Mouse (Mus musculus) granulocyte monocyte progenitor cell, adult 5-6 weeks (primary cell): ENCODE data around the gene Sirt7. TPM values are rescaled to one million over a fixed set of nuclear protein-coding genes. Genes with fewer than 3 reads are reported as not detected.
"Not testable (repeated sequence)": the region's sequence is repeated elsewhere in the genome, so short reads cannot be mapped to it uniquely, and the experiment has no call there.

Source experiments
- ATAC-seq: replicated peaks from 2 replicates; pipeline ENCODE4 v1.8.0; 2016; ENCODE audit warnings: mild to moderate bottlenecking, moderate TSS enrichment, inconsistent platforms; ENCODE audit not compliant: poor library complexity, severe bottlenecking
- total RNA-seq, 2 experiments: library from RNA; stranded (forward) in 1 of 2; stranded (reverse) in 1 of 2; fragments of 200-712, 200-1000 nt in 1 of 2; fragments of >200 nt in 1 of 2; fragmentation: Nextera tagmentation in 1 of 2; gene quantifications; 2 replicates each; pipeline ENCODE4 v1.2.3; 2014 to 2017

The Sirt7 gene
- total RNA-seq, 2 experiments from 2014 or later = 66.1 to 75.0 TPM

DNA sequence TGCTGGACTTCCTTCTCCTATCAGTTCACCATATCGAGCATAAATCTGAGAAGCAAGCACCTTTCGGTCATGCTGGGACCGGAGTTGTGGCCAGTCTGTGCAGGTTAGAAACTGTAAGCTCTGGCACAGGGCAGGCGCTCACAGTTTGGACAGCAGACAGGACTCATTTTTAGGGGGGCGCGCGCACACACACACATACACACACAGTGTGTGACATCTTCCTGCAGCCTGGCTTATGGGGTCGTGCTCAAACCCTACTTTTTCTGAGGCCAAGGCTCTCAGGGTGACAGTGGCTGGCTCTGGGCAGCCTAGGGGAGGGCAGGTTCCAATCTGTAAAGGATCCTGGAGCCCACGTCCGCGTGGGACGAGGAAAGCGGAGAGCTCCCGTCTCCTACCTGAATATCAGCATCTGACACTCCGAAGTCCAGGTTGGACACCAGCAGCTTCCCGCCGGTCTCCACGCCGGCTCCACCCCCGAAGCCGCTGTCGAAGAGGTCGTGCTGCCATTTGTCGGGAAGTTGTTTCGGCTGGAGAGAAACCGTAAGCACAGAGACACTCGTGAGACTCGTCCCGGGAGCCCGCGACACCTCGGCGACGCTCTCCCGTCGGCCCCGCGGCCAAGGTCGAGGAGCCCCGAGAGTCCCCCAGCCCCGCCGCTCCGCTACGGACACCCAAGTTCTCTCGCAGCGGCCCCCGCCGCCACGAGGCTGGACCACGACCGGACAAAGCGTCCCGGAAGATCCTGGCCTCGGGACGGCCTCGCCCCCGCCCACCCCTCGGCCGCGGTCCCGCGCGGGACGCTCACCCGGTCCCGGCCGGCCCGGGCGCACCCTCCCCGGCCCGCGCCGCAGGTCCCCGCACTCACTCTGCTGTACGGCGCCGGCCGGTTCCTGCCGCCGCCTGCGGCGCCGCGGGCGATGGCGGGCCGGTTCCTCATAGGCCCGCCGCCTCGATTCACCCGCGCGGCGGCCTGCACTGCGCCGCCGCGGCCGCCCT is 27.5 kb downstream of the Sirt7 start:
- ATAC-seq = 0 out of 2 replicates have a peak, but pooled peaks have one; percentile 4

DNA sequence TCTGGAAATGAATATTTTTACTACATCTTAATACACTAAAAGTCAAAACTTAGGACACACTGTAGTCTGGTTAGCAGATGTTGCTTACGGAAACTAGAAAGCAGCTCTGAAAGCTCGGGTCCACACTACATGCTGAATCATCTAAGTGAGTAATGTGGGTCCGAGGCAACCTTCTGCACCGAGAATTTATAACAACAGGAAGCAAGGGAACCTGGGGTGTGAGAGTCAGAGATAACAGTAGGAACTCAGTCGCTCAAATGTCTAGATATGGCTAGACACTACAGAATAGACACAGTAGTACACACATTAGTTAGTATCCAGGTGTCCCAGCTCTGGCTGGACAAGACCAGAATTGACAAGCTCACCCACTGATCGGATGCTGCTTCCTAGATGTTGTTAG is 36.5 kb downstream of the Sirt7 start:
- ATAC-seq = no peak

DNA sequence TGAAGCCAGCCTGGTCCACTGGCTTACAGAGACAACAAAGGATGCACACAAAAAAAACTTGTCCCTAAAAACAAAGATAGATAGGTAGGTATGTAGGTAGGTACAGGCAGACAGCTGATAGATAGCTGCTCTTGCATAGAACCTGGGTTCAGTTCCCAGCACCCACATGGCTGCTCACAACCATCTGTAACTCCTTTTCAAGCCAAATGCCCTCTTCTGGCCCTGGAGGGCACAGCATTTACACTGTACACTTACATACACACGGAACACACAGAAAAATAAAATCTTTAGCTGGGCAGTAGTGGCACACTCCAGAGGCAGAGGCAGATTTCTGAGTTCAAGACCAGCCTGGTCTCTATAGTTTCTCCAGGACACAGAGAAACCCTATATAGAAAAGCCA is 41.1 kb downstream of the Sirt7 start:
- ATAC-seq = no peak

DNA sequence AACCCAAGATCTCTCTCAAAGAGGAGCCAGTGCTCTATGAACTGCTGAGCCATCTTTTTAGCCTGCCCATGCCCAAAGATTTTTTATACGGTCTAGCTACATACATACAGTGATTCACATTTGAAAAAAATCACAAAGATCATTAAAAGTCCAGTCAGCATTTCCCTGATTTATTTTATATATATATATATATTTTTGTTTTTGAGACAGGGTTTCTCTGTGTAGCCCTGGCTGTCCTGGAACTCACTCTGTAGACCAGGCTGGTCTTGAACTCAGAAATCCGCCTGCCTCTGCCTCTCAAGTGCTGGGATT is 42.1 kb downstream of the Sirt7 start:
- ATAC-seq = not testable (repeated sequence)

DNA sequence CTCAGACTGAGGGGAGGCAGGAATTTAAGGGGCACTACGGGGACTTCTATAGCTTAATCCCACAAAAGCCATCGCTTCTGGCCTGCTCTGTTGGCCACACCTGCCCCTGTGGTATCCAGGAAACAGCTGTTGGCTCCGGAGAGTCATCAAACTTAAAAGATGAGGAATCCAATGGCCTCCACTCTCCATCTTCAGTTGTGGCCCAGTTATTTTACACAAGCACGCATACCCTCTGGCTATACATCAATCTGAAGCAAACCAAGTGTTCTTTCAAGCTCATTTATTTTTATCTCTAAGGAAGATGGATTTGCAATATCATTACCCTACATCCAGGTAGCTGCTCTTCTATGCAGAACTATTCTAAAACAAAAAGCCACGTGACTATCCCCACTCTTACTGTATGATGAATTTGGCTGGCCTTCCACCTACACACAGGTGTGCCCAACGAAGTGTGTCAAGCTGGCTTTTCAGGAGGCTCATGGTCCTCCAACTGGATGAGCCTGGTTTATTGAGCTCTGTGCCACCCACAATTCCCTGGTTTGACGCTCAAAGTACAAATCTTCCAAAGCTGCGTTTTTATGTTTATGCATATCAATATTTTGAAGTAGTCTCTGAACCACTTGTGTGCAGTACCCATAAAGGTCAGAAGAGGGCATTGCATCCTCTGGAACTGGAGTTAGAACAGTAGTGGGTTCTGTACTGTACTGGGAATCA is 42.6 kb downstream of the Sirt7 start:
- ATAC-seq = no peak

DNA sequence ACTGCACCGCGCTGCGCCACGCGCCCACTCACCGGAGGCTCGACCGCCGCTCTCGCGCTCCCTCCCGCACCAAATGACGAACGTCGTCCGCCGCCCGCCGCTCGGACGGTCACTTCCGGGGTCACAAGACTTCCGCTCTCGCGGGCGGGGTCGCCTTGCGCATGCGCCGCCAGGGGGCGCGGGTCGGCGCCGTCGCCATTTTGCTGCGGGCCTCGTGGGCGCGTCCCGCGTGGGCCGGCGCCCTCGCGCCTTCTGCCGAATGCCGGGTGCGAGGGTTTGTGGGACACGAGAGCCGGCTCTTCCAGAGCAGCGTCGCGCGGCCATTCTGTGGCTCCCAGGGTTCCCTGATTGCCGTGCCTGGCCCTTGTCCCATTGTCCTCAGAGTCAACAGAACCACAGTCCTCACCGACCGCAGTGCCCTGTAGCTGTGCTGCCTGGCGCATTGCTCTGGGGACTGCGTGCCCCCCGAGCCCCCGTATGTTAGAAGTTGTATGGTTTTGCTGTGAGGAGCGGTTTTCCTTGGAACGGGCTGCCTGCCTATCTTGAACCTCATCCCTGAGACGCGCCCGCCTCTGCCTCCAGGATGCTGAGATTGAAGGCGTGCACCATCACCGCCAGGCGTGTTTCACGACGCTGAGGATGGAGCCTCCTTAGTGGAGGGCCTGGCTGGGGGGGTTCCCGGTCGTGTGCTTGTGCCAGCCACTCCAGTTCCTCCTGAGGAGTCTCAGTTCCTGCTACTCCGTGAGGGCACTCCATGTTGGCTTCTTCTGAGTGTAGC is 43.4 kb downstream of the Sirt7 start, which contains the start of gene Arhgdia:
Gene Arhgdia, minus strand, starts transcription at position 135 of the 778 bp plus-strand sequence.
- peak; percentile 73 for ATAC-seq

DNA sequence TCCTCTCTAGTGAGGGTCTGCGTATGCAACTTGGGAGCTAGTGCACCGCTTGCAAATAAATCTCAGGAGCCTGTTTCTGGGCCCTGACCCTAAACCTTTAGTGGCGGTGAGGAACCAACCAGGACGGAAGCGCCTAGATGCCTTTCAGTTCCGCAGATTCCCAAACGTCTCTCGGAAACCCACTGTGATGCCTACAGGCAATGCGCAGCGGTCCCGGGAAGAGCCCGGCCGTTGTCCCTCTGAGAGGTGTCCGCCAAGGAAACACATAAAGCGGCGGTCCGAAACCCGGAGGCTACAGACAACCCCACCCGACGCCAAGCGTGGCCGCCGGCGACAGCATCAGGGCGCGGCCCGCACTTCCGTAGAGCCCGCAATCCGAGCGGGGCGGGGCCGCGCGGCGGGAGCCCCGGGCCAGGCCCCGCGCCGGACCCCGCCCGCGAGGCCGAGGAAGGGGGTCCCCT is 44.1 kb downstream of the Sirt7 start:
- ATAC-seq = peak; percentile 6; the same call in 1 of the 2 replicates

DNA sequence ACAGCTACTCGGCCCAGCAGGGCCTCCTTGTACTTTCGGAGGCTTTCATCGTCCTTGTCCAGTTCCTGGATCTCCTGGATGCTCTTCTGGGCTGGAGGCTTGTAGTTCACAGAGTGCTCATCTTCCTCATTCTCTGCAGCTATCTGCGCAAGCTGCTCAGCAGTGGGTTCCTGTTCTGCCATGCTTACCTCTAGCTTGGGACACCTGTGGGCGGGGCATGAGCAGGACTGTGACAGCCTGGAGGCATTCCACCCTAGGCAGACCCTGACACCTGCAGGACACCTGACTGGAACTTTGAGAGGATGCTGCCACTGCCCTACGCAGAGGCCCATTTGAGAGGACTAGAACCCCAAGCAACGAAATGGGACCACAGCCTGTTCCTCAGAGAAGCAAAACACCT is 44.9 kb downstream of the Sirt7 start:
- peak; percentile 21 for ATAC-seq

DNA sequence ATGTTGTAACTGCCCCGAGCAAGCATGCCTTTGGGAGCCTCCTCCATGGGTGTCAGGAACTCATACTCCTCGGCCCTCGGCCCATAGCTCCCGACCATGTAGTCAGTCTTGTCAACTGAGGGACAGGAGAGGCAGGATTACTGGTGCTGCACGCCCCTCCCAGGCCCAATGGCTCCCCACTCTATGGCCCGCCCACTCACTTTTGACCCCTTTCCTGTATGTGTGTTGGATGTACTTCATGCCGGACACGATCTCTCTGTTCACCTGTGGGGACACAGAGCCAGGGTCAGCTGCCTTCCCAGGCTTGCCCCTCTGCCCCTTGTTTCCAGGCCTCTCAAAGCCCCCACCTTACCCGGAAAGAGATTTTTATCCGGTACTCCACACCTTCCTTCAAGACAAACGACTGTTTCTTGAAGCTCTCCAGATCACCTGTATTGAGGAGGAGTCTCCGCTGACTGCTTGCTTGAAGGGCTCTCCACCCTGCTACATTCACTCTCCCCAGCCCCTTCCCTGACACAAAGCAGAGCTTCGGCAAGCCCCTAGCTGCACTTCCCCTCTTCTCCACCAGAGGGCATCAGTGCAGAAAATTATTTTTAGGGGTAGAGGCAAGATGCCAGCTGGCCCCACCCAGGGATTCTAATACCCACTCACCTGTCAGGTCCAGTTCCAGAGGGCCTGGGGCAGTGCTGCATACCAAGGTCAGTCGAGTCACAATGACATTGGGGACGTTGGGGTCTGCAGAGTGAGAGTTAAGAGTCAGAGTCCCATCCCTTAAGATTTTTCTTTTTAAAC is 45.5 kb downstream of the Sirt7 start:
- ATAC-seq = 0 out of 2 replicates have a peak, but pooled peaks have one; percentile 20

DNA sequence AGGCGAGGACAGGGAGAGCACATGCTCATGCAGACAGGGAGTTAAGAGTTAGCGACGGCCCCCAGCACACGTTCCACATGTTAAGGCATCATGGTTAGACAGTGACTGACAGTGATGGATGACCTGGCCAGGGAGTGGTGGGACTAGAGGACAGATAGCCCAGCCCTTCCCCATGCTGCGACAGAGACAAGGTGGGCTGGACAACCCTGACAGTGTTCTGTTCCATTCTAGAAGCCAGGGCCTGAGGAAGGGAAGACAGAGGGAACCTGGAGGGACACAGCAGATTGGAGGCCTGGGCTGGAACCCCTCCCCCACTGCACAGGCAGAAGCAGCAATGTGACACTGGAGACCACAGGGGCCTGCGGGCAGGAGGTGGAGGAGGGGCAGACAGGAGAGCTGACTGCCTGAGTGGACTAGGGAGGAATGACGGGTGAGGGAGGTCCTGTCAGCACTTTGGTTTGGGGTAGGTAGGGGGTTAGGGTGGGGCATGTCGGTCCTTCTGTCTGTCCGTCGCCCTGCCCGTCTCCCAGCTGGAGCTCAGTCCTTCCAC is 46.3 kb downstream of the Sirt7 start:
- no peak for ATAC-seq

DNA sequence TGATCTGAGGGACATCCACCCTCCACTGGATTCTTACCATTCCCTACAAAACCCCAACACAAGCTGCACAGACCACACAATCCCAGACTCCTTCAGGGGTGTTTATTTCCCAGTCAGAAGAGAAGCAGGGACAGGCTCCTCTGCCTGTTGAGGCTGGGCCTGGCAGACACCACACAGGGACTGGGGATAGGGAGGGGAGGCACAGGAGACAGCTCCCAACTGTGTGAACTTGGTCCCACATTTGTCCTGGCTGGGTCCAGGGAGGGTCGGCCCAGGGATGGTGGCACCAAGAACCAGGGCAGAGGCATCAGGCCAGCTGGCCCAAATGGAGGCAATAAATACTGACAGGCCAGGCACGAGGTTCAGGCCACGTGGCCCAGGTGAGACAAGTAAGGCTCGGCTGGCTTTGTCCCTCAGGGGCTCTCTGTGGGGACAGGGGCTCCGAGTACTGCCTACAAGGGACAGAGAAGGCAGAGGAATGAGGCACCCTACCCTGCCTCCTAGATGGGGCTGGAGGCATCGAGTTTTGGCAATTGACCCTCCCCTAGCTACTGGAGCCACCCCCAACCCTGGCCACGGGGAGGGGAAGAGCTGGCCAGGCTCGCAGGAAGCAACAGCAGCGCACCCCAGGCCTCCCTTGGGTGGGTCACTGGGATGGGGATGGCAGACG is 46.9 kb downstream of the Sirt7 start:
- ATAC-seq = no peak

DNA sequence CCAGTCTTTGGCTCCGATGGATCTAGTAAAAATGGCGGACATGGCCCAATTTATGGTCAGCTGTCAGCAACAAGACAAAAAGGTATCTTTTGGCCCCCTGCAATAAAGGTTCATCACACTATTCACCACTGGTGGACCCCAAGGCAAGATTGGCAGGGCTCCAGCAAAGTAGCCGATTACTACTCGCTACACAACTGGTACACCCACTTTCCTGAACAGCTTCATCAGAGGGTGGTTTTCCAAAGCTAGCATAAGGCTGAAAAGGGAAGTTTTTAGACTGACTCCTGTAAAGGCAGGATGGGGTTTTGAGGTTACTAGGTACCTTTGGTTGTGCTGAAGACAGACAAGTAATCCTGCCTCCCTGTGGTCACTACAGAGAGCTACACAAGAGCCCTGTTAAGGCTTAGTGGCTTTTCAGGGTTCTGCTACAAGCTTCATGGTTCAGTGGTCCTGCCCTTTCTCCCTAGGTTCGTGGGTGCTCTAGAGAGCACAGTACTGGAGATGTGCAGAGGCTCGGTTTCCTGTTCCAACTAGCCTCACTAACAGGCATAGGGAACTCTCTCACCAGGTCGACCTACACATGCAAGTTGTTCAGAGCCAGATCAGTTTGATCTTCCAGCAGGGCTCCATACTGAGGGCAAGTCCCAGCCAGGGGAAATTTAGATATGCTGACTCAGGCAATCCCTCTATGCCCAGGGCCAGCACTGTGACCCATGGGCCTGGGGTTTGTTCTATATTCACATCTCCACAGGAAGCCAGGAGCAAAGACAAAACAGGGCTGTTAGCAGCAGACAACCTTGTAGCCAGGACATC is 47.6 kb downstream of the Sirt7 start:
- ATAC-seq = no peak

DNA sequence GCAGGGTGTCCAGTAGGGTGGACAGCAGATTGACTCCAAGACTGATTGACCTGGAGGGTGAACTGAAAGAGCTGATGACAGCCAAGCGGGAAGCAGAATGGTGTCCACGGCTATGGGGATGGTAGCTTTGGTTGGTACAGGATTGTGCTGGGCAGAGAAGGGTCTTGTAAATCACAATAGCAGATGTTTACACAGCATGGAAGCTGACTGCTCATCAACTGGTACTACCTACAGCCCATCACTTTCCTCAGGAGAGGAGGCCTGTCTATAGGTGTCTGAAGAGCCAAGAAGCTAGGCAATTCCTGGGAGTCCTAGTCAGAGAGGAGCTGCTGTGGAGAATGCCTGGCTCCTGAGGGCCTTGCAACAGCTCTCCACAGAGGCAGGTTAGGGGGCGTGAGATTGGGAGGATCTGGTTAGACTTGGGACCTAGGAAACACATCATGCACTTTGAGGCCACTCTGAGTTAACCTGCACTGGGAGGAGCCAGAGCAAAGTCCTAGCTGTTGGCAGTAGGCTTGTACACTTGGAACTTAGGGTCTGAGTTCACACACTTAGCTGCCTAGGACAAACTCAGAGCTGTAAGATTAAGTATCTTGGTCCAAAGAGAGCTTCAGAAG is 48.6 kb downstream of the Sirt7 start:
- ATAC-seq = no peak

DNA sequence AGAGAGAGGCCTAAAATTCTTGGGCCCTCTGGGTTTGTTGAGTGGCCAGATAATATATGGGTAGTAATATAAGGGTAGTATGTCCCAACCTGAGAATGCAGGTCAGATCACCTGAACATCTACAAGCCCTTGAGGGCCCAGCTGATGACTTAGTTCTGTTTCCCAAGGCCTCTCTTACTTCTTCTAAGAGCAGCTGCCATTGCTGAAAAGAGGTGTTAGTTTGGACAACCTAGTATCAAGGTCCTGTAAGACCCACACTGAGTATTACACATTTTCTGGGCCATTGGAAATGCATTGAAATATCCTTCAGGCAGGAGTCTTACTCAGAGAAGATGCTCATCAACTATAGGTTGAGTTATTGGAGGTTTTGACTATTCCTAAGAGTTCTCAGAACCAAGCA is 49.1 kb downstream of the Sirt7 start:
- ATAC-seq = no peak

DNA sequence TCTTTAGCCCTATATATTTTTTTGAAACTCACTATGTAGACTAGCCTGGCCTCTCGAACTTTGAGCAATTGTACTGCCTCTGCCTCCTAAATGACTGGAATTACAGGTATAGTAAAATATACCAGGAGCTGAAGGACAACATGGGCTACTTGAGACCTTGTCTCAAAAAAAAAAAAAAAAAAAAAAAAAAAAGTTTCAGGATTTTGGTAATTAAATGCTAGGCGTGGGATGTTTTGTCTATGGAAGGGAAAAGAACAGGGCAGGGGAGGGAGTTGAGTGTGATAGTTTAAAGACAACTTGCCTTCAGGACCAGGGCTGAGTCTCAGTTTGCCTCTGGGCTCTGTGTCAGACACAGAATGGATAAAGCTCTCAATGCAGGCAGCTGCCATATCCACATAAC is 50.0 kb downstream of the Sirt7 start:
- ATAC-seq = no peak

DNA sequence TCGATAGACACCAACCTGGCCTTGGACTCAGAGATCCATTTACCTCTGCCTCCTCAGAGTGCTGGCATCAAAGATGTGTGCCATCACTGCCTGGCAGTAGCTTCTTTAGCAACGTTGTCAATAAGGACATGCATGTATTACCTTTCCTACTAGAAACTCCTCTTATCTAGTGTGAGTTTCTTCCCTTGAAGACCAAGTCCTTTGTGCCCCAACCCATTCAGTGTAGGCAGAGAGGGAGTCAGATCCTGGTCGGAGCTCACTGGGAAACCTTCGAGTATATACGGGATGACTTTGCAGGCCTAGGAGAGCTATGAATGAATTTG is 50.8 kb downstream of the Sirt7 start:
- ATAC-seq = no peak

DNA sequence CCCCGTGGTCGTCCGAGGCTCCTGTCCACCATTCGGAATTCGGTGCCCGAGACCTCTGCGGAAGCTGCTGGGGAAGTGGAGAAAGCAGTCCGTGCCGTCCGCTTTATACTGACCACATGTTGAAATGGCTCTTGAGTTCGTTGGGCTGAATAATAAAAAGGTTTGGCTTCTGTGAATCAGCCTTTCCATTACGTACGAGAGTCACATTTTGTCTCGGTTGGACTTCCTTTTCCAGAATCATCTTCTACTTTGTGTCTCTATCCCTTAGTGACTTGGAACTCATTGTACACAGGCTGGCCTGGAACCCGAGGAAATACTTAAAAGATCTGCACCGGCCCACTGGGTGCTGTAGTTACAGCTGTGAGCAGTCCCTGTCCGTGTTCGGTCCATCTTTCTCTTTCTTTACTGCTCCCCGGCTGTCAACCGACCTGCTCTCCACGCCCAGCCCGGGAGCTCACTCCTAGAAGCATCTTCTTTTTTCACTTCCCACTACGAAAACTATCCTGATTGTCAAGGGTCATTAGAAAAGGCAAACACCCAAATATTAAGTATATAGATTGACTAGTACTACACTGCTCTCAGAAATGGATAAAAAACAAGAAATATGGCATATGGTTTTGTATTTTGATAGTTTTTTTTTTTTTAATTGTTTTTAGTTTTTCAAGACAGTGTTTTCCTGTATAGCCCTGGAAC is 51.3 kb downstream of the Sirt7 start:
- no peak for ATAC-seq
